Mouse (Mus musculus): ENCODE measurements at regions not wholly inside any gene's neighbourhood (a gene's known extent, or its start where the extent isn't known, plus 50 kb on each side); places are given as distances from the start of the nearest gene placed in this dataset.

- no peak for TF ChIP-seq GATA1 (IDR thresholded peaks at IDR 0.05; ENCODE audit: borderline replicate concordance, low read length)
- TF ChIP-seq FLI1 (IDR thresholded peaks at IDR 0.05; ENCODE audit: low read length): no peak
Measured at GRCm38 (mm10) chr13:55902255-55902654, 66.3 kb upstream of the Pitx1 start.

Data from megakaryocyte, embryonic 14.5 days (primary cell).